Mouse (Mus musculus) monocyte, adult 5-6 weeks (primary cell): ENCODE measurements around the gene Abhd2. TPM values are rescaled to one million over a fixed set of nuclear protein-coding genes. Genes with fewer than 3 reads are reported as not detected.

ENCODE experiments used
- ATAC-seq: fragments of 153-309, 156-312 bp; replicated peaks from 2 replicates; pipeline ENCODE4 v1.8.0; 2017; ENCODE audit warnings: mild to moderate bottlenecking; ENCODE audit not compliant: low TSS enrichment, insufficient number of reproducible peaks, severe bottlenecking, poor library complexity, low FRiP score
- total RNA-seq: library from RNA; stranded (forward); fragments of 200-1000, 200-491, 200-594 nt; gene quantifications from 3 replicates; pipeline ENCODE4 v1.2.3, GENCODE M21; 2017

Gene Abhd2
- total RNA-seq = 39.9 to 69.6 TPM (median 41.0 TPM) in 3 replicates

DNA sequence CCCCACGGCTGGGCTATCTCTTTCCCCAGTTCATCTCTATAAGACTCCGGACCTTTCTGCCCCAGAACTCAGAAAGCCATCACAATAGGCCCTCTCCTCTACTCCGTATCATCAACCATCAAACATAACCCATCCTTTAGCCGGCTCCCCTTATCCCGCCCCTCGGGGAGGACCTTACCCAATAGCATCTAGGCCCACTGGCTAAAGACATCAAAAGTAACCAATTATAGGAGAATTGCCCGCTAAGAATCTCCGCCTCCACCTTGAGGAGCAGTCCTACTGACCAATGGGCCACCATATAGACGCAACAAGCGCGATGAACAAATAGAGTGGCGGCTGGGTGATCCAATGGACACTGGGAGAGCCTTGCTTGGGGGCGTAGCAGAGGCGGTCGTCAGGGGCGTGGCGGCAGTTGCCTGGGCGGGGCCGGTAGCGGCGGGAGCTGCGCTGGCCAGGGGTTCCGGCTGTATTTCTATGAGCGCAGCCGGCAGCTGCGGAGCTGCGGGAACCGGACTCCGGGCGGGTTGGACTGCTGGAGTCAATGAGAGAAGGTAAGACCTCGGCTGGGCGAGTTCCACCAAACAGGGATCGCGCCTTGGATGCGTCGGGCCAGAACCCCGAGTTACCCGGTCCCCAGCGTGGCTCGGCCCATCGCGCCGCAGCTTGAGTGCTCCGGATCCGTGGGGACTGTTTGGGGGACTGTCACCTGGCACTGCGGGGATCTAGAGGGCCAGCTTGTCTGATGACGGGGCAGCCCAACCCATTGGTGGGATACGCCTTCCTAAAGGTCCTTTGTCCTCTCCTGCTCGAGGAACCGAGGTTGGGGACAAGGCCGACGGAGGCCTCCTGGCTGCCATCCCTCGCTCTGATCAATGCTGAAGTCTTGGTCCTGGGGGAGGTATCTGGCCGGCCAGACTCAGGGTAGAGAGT lies at the start of gene Abhd2:
Gene Abhd2, plus strand, starts transcription at position 411 of the 930 bp plus-strand sequence.
- ATAC-seq = peak; percentile 97

DNA sequence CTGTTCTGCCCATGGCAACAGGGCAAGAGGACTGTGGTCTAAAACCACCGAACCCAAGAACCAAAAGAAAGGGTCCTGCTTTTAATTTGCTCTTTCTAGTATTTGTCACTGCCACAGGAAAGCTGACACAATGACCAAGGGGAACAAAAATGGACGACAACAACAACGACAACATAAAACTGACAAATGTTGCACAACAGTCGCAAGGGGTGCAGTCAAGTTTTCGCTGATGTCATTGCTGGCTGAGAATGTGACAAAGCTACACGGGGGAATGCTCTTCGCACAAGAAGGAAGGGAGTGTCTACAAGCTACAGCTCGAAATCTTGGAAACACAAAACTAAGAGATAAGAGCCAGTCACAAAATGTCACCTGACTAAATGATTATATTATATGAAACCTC lies 47.5 kb upstream of the Abhd2 start:
- ATAC-seq = no peak

- no peak for ATAC-seq
Observed at GRCm38 (mm10) chr7:79226172-79226571, 46.8 kb upstream of the Abhd2 start.

DNA sequence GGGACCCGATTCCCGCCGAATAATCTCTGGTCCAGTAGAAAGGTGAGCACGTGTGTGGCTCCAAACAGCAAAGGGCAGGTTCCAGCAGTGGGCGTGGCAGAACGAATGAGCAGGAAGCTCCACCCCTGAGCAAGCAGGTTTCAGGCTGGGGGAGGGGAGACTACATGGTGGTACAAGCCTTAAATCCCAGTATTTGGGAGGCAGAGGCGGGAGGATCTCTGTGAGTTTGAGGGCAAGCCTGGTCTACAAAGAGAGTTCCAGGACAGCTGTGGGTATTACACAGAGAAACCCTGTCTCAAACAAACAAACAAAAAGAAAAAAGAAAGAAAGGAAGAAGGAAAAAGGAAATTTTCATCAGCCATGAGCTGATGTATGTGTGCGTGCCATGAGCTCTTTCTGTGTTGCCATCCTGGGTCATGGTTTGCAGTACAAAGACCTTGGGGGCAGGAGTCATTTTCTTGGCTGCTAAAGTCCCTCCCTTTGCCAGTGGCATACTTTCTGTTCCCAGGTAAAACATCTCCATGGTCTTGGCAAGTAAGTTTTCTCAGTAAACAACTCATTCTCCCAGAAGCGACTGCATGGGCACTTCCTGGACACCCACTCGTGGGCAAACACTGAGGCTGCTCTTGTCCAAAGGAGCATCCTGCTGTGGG lies 46.0 kb upstream of the Abhd2 start:
- no peak for ATAC-seq

DNA sequence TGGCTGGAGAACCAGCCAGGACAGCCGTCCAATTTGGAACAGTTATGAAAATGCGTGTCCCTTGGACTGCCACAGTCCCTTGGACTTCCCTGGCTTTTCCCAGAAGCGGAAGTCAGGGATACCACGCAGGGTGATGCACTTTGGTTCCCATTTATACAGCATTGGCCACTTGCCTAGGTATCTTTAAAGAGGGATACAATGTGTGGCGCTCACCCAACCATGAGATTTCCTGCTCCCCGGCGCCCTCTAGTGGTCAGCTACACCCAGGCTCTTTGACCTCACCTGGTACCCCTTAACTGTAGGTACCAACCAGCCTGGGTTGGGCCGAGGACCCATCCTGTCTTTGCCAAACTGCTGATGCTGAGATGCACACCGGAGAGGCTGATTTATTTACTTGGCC lies 44.5 kb upstream of the Abhd2 start:
- peak; percentile 58; the same call in 1 of the 2 replicates for ATAC-seq

DNA sequence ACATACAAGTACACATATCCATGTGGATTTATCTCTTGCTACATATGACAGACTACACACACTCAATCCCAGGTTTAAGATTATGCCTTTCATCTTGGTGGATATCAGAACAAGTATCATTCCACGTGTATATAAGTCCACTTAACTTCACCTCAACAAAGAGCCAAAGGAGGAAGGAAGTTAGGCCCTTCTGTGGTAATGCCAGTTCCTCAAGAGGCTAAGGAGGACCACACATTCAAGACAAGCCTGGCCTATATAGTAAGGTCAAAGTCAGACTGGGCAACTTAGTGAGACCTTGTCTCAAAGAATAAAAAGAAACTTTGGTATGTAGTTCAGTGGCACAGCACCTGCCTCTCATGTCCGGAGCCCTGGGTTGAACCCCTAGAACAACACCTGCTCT lies 41.4 kb upstream of the Abhd2 start:
- ATAC-seq = no peak; the same call in 1 of the 2 replicates

GRCm38 (mm10) chr7:79232048-79232447 lies 41.0 kb upstream of the Abhd2 start:
- no peak for ATAC-seq

DNA sequence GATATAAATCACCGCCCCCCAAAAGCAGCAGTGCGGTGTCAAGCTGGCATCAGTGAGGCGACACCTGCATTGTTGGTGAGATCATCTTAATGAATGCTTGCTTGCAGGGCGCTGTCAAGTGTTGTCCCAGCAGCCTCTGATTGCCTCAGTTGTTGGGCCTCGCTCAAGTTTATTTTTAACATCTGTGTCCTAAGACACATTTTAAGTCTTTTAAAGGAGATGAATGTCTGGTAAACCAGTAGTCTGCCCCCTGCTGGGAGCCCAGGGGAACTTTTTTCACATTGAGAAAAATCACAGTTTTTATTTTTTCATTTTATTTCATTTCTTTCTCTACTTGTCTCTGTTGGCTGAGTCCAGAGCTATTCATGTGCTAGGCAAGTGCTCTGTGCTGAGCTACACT lies 34.3 kb upstream of the Abhd2 start:
- no peak for ATAC-seq

DNA sequence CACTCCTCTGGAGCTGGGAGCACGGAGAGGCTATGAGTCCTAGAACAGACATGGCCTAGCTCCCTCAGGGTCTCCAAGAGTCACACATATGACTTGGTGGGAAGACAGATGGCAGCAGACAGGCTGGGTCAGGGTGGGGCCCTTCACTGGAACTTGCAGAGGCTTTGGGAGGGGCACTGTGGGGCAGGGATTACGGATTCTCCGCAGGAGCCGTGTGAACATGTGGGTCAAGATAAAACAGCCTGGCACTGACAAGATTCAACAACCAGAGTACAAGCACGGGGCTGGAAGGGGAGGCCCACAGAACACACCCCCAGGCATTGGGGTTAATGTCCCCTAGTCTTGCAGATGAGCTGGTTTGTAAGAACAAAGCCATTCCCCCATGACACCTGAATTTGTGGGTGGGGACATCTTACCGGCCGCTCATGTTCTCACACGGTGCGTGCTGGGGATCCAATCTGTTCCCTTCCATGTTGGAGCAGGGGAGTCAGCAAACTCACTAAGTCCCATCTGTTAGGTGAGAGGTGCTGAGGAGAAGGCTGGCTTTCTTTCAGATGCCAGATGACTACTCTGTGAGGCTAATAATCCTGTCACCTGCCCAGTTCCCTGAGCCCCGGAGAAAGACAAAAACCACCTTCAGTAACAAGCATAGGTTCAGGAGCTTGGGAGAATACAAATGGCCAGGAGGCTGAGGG lies 30.9 kb upstream of the Abhd2 start:
- ATAC-seq = no peak

GRCm38 (mm10) chr7:79243236-79243635 lies 29.8 kb upstream of the Abhd2 start:
- no peak for ATAC-seq

DNA sequence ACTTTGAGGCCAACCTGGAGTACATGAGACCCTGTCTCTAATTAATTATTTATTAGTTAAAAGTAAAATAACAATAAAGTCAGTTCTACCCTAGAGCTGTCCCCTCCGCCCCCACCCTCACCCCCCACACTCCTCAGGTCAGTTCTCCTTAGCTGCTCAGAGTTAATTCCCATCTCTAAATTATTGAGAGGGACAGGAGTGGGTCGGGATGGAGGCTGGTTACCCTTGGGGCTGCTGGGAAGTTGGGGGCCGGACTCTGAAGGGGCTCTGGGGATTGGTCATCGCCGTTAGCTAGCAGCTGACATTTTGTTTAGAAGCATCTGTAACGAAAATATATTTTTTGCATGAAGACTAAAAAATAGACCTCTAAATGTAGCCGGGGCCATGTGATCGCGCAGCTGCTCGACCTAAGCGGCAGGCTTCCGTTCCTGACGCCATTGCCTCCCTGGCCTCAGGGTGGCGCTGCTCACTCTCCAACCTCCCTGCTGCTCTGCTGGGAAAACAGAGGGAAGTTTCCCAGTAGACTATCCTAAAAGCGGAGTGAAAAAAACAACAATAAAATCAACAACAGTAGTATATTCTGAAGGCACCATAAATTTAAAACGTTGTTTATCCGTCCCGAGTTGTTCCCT lies 26.8 kb upstream of the Abhd2 start:
- ATAC-seq = 0 out of 2 replicates have a peak, but pooled peaks have one; percentile 50

- no peak for ATAC-seq
Observed at GRCm38 (mm10) chr7:79247408-79247807, 25.6 kb upstream of the Abhd2 start.

DNA sequence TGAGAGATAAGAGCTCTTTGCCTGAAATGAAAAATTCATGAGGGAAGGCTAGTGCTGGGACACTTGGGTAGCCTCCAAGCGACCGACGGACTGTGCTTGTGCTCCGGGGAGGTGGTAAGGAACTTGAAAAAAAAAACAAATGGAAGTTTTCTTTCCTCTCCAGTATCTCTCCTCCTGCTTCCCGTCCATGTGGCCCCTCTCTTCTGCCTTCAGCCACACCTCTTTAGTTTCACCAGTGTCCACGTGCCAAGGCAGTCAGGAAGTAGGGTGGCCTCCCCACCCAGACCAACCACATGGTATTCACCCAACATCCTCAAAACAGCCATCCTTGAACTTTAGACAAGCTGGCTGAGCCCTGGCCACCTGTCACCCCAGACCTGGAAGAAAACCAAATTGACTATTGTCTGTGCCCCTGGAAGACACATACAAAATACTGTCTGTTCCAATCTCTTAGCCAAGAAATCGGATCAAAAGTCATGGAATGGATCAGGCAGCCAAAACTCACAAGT lies 25.1 kb upstream of the Abhd2 start:
- ATAC-seq = peak; percentile 62; the same call in 1 of the 2 replicates

DNA sequence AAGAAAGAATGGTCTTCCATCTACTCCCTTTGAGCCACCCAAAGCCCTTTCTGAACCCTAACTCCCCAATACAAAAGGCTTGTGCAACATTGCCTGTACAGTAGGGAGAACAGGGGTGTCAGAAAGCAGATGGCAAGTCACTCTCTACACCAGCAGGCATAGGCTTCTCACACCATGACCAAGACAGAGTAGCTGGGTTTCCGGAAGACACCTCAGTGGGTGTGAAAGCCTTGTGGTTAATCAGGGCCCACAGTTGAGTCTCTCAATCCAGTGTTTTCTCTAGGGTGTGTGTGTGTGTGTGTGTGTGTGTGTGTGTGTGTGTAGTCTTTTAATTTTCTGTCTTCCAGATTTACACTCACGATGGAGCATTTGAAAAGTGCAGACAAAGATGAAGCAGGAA lies 23.4 kb upstream of the Abhd2 start:
- ATAC-seq = peak; percentile 59

GRCm38 (mm10) chr7:79254248-79254888 lies 18.6 kb upstream of the Abhd2 start:
- ATAC-seq = no peak

DNA sequence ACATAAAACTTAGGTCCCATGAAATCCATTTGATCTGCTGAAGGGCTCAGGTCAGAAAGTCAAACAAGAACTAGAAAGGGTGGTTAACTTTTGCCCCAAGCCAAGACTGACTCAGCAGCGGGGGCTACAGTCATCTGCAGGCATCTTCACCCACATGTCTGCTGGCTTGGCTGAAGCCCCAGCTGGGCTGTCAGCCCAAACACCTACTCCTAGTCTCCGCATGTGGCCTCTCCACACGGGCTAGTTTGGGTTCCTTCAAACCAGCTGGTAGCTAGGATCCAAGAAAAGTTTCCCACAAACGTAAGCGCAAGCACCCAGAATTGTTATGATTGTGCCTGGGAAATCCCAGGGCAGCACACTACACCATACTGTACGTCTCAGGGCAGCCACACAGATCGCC lies 17.6 kb upstream of the Abhd2 start:
- no peak for ATAC-seq

GRCm38 (mm10) chr7:79255752-79256151 lies 17.2 kb upstream of the Abhd2 start:
- ATAC-seq = no peak

- ATAC-seq = no peak
Observed at GRCm38 (mm10) chr7:79256716-79257115, 16.3 kb upstream of the Abhd2 start.
